Mouse (Mus musculus) ovary, postnatal 14 days (tissue): Measurements from ENCODE around the gene Bcl2l11.
A peak's percentile ranks its signal among the peaks of the same experiment; 100 is the strongest.
"Not testable (repeated sequence)": the region's sequence is repeated elsewhere in the genome, so short reads cannot be mapped to it uniquely, and the experiment has no call there.

ENCODE experiments used
- DNase-seq: peaks from one replicate; pipeline ENCODE4 v3.0.0; 2022; ENCODE audit warnings: low spot score

Bcl2l11 gene

GRCm38 (mm10) chr2:128174604-128175342 is 48.9 kb downstream of the Bcl2l11 start:
- no peak for DNase-seq

- DNase-seq = no peak
Observed at GRCm38 (mm10) chr2:128175625-128176024, 49.8 kb downstream of the Bcl2l11 start.

GRCm38 (mm10) chr2:128176391-128177044 is 50.7 kb downstream of the Bcl2l11 start:
- no peak for DNase-seq

- no peak for DNase-seq
Observed at GRCm38 (mm10) chr2:128177241-128177661, 51.4 kb downstream of the Bcl2l11 start.

- no peak for DNase-seq
Observed at GRCm38 (mm10) chr2:128179126-128179807, 53.4 kb downstream of the Bcl2l11 start.

GRCm38 (mm10) chr2:128179808-128180379 is 54.1 kb downstream of the Bcl2l11 start:
- DNase-seq = peak; percentile 27

GRCm38 (mm10) chr2:128182181-128182580 is 56.3 kb downstream of the Bcl2l11 start:
- DNase-seq = not testable (repeated sequence)

- DNase-seq = no peak
Observed at GRCm38 (mm10) chr2:128182751-128183150, 56.9 kb downstream of the Bcl2l11 start.

GRCm38 (mm10) chr2:128183762-128184161 is 57.9 kb downstream of the Bcl2l11 start:
- no peak for DNase-seq

- DNase-seq = no peak
Observed at GRCm38 (mm10) chr2:128185942-128186341, 60.1 kb downstream of the Bcl2l11 start.

GRCm38 (mm10) chr2:128187277-128187676 is 61.4 kb downstream of the Bcl2l11 start:
- DNase-seq = no peak

GRCm38 (mm10) chr2:128188461-128188860 is 62.6 kb downstream of the Bcl2l11 start:
- DNase-seq = no peak

GRCm38 (mm10) chr2:128189691-128190090 is 63.9 kb downstream of the Bcl2l11 start:
- DNase-seq = no peak

GRCm38 (mm10) chr2:128190196-128190595 is 64.4 kb downstream of the Bcl2l11 start:
- no peak for DNase-seq

- DNase-seq = no peak
Observed at GRCm38 (mm10) chr2:128193411-128193810, 67.6 kb downstream of the Bcl2l11 start.

GRCm38 (mm10) chr2:128197379-128197778 is 71.5 kb downstream of the Bcl2l11 start:
- no peak for DNase-seq

- DNase-seq = no peak
Observed at GRCm38 (mm10) chr2:128203147-128203546, 77.3 kb downstream of the Bcl2l11 start.

- DNase-seq = no peak
Observed at GRCm38 (mm10) chr2:128203749-128204405, 78.0 kb downstream of the Bcl2l11 start.

- DNase-seq = no peak
Observed at GRCm38 (mm10) chr2:128208541-128208940, 82.7 kb downstream of the Bcl2l11 start.

GRCm38 (mm10) chr2:128209841-128210329 is 84.0 kb downstream of the Bcl2l11 start:
- no peak for DNase-seq

GRCm38 (mm10) chr2:128210376-128210775 is 84.5 kb downstream of the Bcl2l11 start:
- no peak for DNase-seq
